Mouse (Mus musculus): ENCODE measurements around the gene Zdhhc11. TPM values are rescaled to one million over a fixed set of nuclear protein-coding genes. Genes with fewer than 3 reads are reported as not detected.

Gene Zdhhc11
- not detected in 2 replicates for polyA plus RNA-seq (2014; fragmentation: Nextera tagmentation; extraction: Ambion mirVana)

DNA sequence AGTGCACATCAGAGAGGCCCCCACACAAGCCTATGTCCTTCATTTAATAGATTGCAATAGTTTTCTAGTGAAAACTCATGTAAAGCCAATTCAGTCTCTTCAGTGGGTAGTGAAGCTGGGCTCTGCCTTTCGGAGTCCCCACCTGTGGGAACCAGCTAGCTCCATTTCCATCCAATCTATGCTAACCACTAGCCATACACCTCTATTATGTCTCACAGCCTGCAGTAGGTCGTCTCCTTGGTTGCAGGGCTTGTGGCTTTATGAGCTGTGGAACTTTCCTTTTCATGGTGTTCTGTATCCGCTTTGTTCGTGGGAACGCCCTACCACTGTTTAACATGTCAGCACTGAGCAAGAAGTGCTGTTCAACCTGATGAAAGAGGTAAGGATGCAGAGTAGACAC is at the start of gene Zdhhc11:
TSS of gene Zdhhc11 (plus strand) at position 301 of the 400 bp plus-strand sequence.
- Histone ChIP-seq H3K9ac (no peak within 1 kb of the TSS), H3K4me3 (replicated peaks; ENCODE audit: low read length) (no peak within 1 kb of the TSS), H3K4me2 (replicated peaks) (no peak within 1 kb of the TSS), H3K27me3 (ENCODE audit: control insufficient read depth, insufficient read depth, low read length) (no peaks in the 10 kb centered on the region), H3K27ac (no peak within 1 kb of the TSS), H3K9me3 (ENCODE audit: control insufficient read depth, low read length) (no peaks in the 10 kb centered on the region), H3K4me1 (replicated peaks; ENCODE audit: control insufficient read depth, insufficient read depth, low read length) (no peaks in the 10 kb centered on the region), H3K36me3 (replicated peaks; ENCODE audit: control insufficient read depth, insufficient read depth) (peaks cover 38% of the 10 kb centered on the region)
- ATAC-seq (ENCODE audit: low FRiP score) (no peak), DNase-seq (ENCODE audit: low spot score) (no peak)
- 92% methylated on average over 5 of the region's 5 CpGs for whole genome bisulfite sequencing

DNA sequence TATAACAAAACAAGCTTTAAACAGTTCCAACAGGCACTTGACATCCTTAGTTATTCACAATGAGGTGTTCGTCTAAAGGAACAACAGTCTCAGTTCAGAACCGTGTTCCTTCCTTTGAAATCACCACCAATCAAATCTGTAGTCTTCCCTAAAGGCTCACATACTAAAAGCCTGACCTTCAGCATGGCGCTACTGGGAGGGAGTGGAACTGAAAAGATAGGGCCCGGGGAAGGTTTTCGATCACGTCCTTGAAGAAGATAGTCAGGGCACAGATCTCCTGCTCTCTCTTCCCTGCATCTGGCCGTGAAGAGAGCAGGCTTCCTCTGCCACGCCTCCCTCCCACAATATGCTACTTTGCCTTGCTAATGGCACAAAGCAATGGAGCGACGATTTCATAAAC is 31.4 kb upstream of the Zdhhc11 start:
- WGBS, result 91% methylated on average over 10 of the region's 10 CpGs
- no peaks in the 10 kb centered on the region for H3K27me3 ChIP-seq (ENCODE audit: control insufficient read depth, insufficient read depth, low read length)
- H3K4me2 ChIP-seq (replicated peaks), result no peak overlapping the region
- H3K27ac ChIP-seq, result no peak overlapping the region
- H3K4me3 ChIP-seq (replicated peaks; ENCODE audit: low read length), result no peak overlapping the region
- peaks cover 33% of the 10 kb centered on the region for H3K36me3 ChIP-seq (replicated peaks; ENCODE audit: control insufficient read depth, insufficient read depth)
- no peak for ATAC-seq (ENCODE audit: low FRiP score)
- peaks cover 4% of the 10 kb centered on the region for H3K4me1 ChIP-seq (replicated peaks; ENCODE audit: control insufficient read depth, insufficient read depth, low read length)
- no peak overlapping the region for H3K9ac ChIP-seq
- no peaks in the 10 kb centered on the region for H3K9me3 ChIP-seq (ENCODE audit: control insufficient read depth, low read length)
- DNase-seq (ENCODE audit: low spot score), result no peak

DNA sequence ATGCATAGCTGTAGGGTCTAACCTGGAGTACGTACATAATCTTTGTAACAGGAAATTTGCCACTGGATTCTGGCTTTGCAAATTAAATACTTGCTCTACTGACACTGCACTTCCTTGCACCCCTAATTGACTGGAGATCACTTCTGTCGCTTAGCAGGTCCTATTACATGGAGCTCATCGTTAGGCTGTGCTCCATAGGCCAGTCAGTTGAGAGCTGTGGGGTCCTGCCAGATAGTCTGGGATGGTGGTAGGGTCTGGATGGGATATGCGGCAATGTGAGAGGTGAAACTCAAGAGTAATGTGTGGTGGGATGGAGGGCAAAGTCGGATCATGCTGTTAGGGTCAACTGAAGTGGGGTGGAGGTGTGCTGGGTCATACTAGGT is 26.7 kb upstream of the Zdhhc11 start:
- H3K4me1 ChIP-seq (replicated peaks; ENCODE audit: control insufficient read depth, insufficient read depth, low read length), result peaks cover 11% of the 10 kb centered on the region
- ATAC-seq (ENCODE audit: low FRiP score), result no peak
- DNase-seq (ENCODE audit: low spot score), result no peak
- peak overlapping the region; percentile 53 for H3K4me3 ChIP-seq (replicated peaks; ENCODE audit: low read length)
- H3K4me2 ChIP-seq (replicated peaks), result peak overlapping the region; percentile 86
- H3K27ac ChIP-seq, result no peak overlapping the region
- H3K9ac ChIP-seq, result peak overlapping the region; percentile 59
- H3K27me3 ChIP-seq (ENCODE audit: control insufficient read depth, insufficient read depth, low read length), result no peaks in the 10 kb centered on the region
- 16% methylated on average over 5 of the region's 5 CpGs for WGBS
- no peaks in the 10 kb centered on the region for H3K9me3 ChIP-seq (ENCODE audit: control insufficient read depth, low read length)
- H3K36me3 ChIP-seq (replicated peaks; ENCODE audit: control insufficient read depth, insufficient read depth), result peaks cover 38% of the 10 kb centered on the region

DNA sequence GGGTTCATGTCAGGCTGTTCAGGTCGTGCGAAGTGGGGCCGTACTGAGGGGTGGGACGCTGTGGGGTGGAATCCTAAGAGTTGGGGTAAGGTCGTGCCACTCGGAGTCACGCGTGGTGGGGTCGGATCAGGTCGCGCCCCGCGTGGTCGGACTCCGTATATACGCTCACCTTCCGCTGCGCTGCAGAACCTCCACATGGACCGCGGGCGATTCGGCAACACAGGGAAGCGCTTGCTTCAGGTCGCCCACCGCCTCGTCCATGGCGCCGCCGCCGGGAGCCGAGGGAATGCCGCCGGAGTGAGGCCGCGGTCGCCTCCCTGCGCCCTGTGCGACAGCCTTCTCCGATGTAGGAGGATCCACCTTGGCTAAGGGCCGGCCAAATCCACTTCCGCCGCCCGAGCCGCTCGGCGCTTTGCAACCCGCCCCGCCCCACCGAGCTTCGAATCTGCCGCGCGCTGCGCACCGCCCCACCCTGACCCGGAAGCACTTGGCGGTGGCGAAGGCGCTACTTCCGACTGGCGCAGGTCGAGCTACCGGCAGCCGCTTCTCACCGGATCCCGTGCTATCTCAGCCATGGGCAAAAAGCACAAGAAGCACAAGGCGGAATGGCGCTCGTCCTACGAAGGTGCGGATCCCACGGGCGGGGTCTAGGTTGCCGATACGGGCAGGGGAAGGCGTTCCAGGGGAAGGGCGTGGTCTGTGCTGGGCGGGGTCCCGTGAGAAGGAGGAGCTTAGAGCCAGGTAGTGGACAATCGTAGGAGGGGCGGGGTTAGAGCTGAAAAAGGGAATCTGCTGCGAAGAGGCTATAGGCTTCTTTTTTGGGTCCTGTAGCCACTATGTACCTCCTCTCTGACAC is 26.1 kb upstream of the Zdhhc11 start, which contains the start of the genes Trip13 and Brd9:
TSS of gene Trip13 (minus strand) at position 464 of the 856 bp plus-strand sequence.
TSS of gene Brd9 (plus strand) at position 491 of the 856 bp plus-strand sequence.
- peak; percentile 93 for DNase-seq (ENCODE audit: low spot score)
- ATAC-seq (ENCODE audit: low FRiP score), result peak; percentile 97
- Histone ChIP-seq H3K4me2 (replicated peaks) (peak within 1 kb of the TSS; percentile 86), H3K9ac (peak within 1 kb of the TSS; percentile 59), H3K27ac (peak within 1 kb of the TSS; percentile 76), H3K4me1 (replicated peaks; ENCODE audit: control insufficient read depth, insufficient read depth, low read length) (peaks cover 11% of the 10 kb centered on the region), H3K27me3 (ENCODE audit: control insufficient read depth, insufficient read depth, low read length) (no peaks in the 10 kb centered on the region), H3K36me3 (replicated peaks; ENCODE audit: control insufficient read depth, insufficient read depth) (peaks cover 44% of the 10 kb centered on the region), H3K9me3 (ENCODE audit: control insufficient read depth, low read length) (no peaks in the 10 kb centered on the region), H3K4me3 (replicated peaks; ENCODE audit: low read length) (peak within 1 kb of the TSS; percentile 53)
- WGBS, result under 1% methylated on average over 82 of the region's 82 CpGs

DNA sequence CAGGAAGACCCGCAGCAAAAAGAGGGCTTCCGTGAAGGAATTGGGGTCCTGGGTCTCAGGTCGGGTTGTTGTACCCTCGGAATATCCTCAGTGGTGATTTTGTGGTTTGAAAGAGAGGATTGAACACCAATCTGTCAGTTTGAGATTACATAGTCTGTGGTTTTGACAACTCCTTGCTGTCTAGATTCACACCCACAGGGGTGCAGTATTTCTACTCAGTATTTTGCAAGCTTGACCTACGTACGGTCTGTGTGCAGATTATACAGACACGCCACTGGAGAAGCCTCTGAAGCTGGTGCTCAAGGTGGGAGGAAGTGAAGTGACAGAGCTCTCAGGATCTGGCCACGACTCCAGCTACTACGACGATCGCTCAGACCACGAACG is 25.5 kb upstream of the Zdhhc11 start:
- WGBS, result 43% methylated on average over 13 of the region's 13 CpGs
- peak overlapping the region; percentile 86 for H3K4me2 ChIP-seq (replicated peaks)
- H3K27me3 ChIP-seq (ENCODE audit: control insufficient read depth, insufficient read depth, low read length), result no peaks in the 10 kb centered on the region
- peak overlapping the region; percentile 59 for H3K9ac ChIP-seq
- peaks cover 11% of the 10 kb centered on the region for H3K4me1 ChIP-seq (replicated peaks; ENCODE audit: control insufficient read depth, insufficient read depth, low read length)
- ATAC-seq (ENCODE audit: low FRiP score), result peak; percentile 14; the same call in 1 of the 2 replicates
- H3K4me3 ChIP-seq (replicated peaks; ENCODE audit: low read length), result peak overlapping the region; percentile 53
- H3K36me3 ChIP-seq (replicated peaks; ENCODE audit: control insufficient read depth, insufficient read depth), result peaks cover 50% of the 10 kb centered on the region
- peak overlapping the region; percentile 76 for H3K27ac ChIP-seq
- no peak for DNase-seq (ENCODE audit: low spot score)
- H3K9me3 ChIP-seq (ENCODE audit: control insufficient read depth, low read length), result no peaks in the 10 kb centered on the region

DNA sequence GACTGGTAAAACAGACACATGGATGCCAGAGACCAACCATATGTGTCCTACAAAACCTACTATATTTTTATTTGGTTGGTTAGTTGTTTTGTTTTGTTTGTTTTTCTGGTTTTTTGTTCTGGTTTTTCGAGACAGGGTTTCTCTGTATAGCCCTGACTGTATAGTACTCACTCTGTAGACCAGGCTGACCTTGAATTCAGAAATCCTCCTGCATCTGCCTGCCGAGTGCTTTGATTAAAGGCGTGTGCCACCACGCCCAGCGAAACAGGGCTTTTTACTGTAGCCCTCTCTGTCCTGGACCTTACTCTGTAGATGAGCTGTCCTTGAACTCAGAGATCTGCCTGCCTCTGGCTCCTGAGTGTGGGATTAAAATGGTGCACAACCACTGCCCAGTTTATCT is 24.6 kb upstream of the Zdhhc11 start:
- Histone ChIP-seq H3K4me2 (replicated peaks) (no peak overlapping the region), H3K36me3 (replicated peaks; ENCODE audit: control insufficient read depth, insufficient read depth) (peaks cover 57% of the 10 kb centered on the region), H3K4me3 (replicated peaks; ENCODE audit: low read length) (no peak overlapping the region), H3K27ac (no peak overlapping the region), H3K4me1 (replicated peaks; ENCODE audit: control insufficient read depth, insufficient read depth, low read length) (peaks cover 11% of the 10 kb centered on the region), H3K27me3 (ENCODE audit: control insufficient read depth, insufficient read depth, low read length) (no peaks in the 10 kb centered on the region), H3K9me3 (ENCODE audit: control insufficient read depth, low read length) (no peaks in the 10 kb centered on the region), H3K9ac (no peak overlapping the region)
- WGBS, result 96% methylated on average over 5 of the region's 5 CpGs
- DNase-seq (ENCODE audit: low spot score) (no peak), ATAC-seq (ENCODE audit: low FRiP score) (no peak)

DNA sequence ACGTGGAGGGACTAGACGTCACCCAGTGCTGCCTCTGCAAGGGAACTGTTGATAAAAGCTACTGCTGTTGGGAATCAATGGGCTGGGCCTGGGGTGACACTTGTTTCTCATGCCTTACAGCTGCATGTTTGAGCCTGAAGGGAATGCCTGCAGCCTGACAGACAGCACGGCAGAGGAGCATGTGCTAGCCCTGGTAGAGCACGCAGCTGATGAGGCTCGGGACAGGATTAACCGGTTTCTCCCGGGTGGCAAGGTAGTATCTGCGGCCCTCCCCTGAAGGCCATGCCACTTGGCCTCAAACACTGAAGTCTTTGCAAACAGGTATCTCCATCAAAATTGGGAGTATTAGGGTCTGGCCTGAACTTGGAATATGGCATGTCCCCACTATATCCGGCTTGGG is 19.0 kb upstream of the Zdhhc11 start:
- ATAC-seq (ENCODE audit: low FRiP score) (no peak), DNase-seq (ENCODE audit: low spot score) (no peak)
- 96% methylated on average over 9 of the region's 9 CpGs for WGBS
- H3K9me3 ChIP-seq (ENCODE audit: control insufficient read depth, low read length), result no peaks in the 10 kb centered on the region
- H3K36me3 ChIP-seq (replicated peaks; ENCODE audit: control insufficient read depth, insufficient read depth), result peaks cover 97% of the 10 kb centered on the region
- H3K27me3 ChIP-seq (ENCODE audit: control insufficient read depth, insufficient read depth, low read length), result no peaks in the 10 kb centered on the region
- no peak overlapping the region for H3K9ac ChIP-seq
- no peak overlapping the region for H3K4me2 ChIP-seq (replicated peaks)
- H3K27ac ChIP-seq, result no peak overlapping the region
- no peak overlapping the region for H3K4me3 ChIP-seq (replicated peaks; ENCODE audit: low read length)
- no peaks in the 10 kb centered on the region for H3K4me1 ChIP-seq (replicated peaks; ENCODE audit: control insufficient read depth, insufficient read depth, low read length)

DNA sequence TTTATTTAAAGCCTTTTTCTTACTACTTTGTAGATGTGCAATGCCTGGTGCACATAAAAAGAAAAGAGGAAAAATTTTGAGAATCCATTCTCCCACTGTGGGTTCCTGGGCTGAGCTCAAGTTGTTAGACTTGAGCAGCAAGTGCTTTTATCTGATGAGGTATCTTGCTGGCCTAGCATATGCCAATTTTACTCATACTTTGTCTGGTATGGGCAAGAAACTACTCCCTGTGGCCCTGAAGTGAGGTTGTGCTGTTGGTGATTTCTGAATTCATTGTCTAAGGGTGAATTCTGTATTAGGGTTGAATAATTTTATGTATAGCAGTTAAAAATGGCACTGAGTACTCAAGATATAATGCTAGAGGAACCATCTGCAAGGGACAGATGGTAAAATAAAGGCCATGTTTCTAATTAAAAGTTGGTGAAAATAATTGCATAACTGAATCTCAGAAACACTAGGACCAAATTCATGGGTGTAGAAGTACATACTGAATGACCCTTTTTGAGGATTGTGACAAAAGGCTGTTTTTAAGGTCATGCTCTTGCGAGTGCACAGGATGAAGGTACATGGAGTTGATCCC is 10.0 kb upstream of the Zdhhc11 start:
- no peaks in the 10 kb centered on the region for H3K9me3 ChIP-seq (ENCODE audit: control insufficient read depth, low read length)
- H3K27me3 ChIP-seq (ENCODE audit: control insufficient read depth, insufficient read depth, low read length), result no peaks in the 10 kb centered on the region
- H3K4me2 ChIP-seq (replicated peaks), result no peak overlapping the region
- H3K27ac ChIP-seq, result no peak overlapping the region
- H3K4me3 ChIP-seq (replicated peaks; ENCODE audit: low read length), result no peak overlapping the region
- 100% methylated on average over 1 of the region's 1 CpGs for WGBS
- no peak overlapping the region for H3K9ac ChIP-seq
- H3K36me3 ChIP-seq (replicated peaks; ENCODE audit: control insufficient read depth, insufficient read depth), result peaks cover 99% of the 10 kb centered on the region
- H3K4me1 ChIP-seq (replicated peaks; ENCODE audit: control insufficient read depth, insufficient read depth, low read length), result no peaks in the 10 kb centered on the region
- DNase-seq (ENCODE audit: low spot score) (no peak), ATAC-seq (ENCODE audit: low FRiP score) (no peak)

DNA sequence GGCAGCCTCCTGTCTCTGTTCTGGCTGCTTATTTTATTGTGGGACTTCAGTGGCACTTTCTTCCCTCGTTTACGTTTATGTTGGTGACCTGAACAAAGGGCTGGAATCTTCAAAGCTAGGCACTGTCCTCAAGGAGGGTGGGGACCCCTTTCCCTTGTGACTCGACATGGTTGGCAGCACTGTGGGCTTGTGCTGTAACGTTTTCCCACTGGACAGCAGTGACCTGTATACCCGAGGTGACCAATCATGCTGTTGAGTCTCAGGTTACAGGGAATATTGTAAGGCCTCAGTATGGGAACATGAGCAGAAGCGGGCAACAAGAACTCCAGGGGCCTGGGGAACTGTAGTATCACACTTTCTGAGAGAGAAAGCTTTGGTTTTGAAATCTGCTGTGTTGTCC is 9.0 kb upstream of the Zdhhc11 start:
- Histone ChIP-seq H3K4me1 (replicated peaks; ENCODE audit: control insufficient read depth, insufficient read depth, low read length) (no peaks in the 10 kb centered on the region), H3K36me3 (replicated peaks; ENCODE audit: control insufficient read depth, insufficient read depth) (peaks cover 99% of the 10 kb centered on the region), H3K27me3 (ENCODE audit: control insufficient read depth, insufficient read depth, low read length) (no peaks in the 10 kb centered on the region), H3K9me3 (ENCODE audit: control insufficient read depth, low read length) (no peaks in the 10 kb centered on the region), H3K4me3 (replicated peaks; ENCODE audit: low read length) (no peak overlapping the region), H3K9ac (no peak overlapping the region), H3K27ac (no peak overlapping the region), H3K4me2 (replicated peaks) (no peak overlapping the region)
- WGBS, result 81% methylated on average over 6 of the region's 6 CpGs
- DNase-seq (ENCODE audit: low spot score) (no peak), ATAC-seq (ENCODE audit: low FRiP score) (no peak)

Data from hindbrain, embryonic 14.5 days (tissue).